Mouse (Mus musculus) kidney, adult 11 months (tissue): ENCODE measurements around the gene Ncam1.

ENCODE experiments used
- DNase-seq: peaks from one replicate; pipeline ENCODE4 v3.0.0; 2022

Gene Ncam1

GRCm38 (mm10) chr9:49746176-49746575 lies 52.5 kb downstream of the Ncam1 start:
- DNase-seq: no peak

GRCm38 (mm10) chr9:49745696-49746095 lies 53.0 kb downstream of the Ncam1 start:
- no peak for DNase-seq

- no peak for DNase-seq
Observed at GRCm38 (mm10) chr9:49744286-49744685, 54.4 kb downstream of the Ncam1 start.

- DNase-seq: no peak
Observed at GRCm38 (mm10) chr9:49739935-49740334, 58.8 kb downstream of the Ncam1 start.

- no peak for DNase-seq
Observed at GRCm38 (mm10) chr9:49738546-49738945, 60.2 kb downstream of the Ncam1 start.

- no peak for DNase-seq
Observed at GRCm38 (mm10) chr9:49737166-49737565, 61.6 kb downstream of the Ncam1 start.

GRCm38 (mm10) chr9:49734348-49735007 lies 64.2 kb downstream of the Ncam1 start:
- DNase-seq: no peak

- no peak for DNase-seq
Observed at GRCm38 (mm10) chr9:49733726-49734125, 65.0 kb downstream of the Ncam1 start.

- DNase-seq: no peak
Observed at GRCm38 (mm10) chr9:49729479-49729878, 69.2 kb downstream of the Ncam1 start.

- no peak for DNase-seq
Observed at GRCm38 (mm10) chr9:49728211-49728610, 70.5 kb downstream of the Ncam1 start.

GRCm38 (mm10) chr9:49722765-49723164 lies 76.0 kb downstream of the Ncam1 start:
- no peak for DNase-seq

GRCm38 (mm10) chr9:49715121-49715520 lies 83.6 kb downstream of the Ncam1 start:
- peak; percentile 4 for DNase-seq

GRCm38 (mm10) chr9:49714091-49714490 lies 84.6 kb downstream of the Ncam1 start:
- no peak for DNase-seq

GRCm38 (mm10) chr9:49707646-49708045 lies 91.1 kb downstream of the Ncam1 start:
- DNase-seq: peak; percentile 31

GRCm38 (mm10) chr9:49704196-49704967 lies 94.3 kb downstream of the Ncam1 start:
- DNase-seq: no peak

- no peak for DNase-seq
Observed at GRCm38 (mm10) chr9:49695371-49695770, 103.4 kb downstream of the Ncam1 start.

GRCm38 (mm10) chr9:49692791-49693190 lies 105.9 kb downstream of the Ncam1 start:
- no peak for DNase-seq

GRCm38 (mm10) chr9:49691344-49691743 lies 107.4 kb downstream of the Ncam1 start:
- DNase-seq: no peak

GRCm38 (mm10) chr9:49683566-49684273 lies 115.0 kb downstream of the Ncam1 start:
- DNase-seq: no peak

- peak; percentile 53 for DNase-seq
Observed at GRCm38 (mm10) chr9:49681848-49682469, 116.8 kb downstream of the Ncam1 start.

- no peak for DNase-seq
Observed at GRCm38 (mm10) chr9:49679270-49679669, 119.5 kb downstream of the Ncam1 start.

- DNase-seq: no peak
Observed at GRCm38 (mm10) chr9:49675696-49676465, 122.8 kb downstream of the Ncam1 start.
